Mouse (Mus musculus) liver, adult 2 months (tissue): ENCODE measurements at regions not wholly inside any gene's neighbourhood (a gene's known extent, or its start where the extent isn't known, plus 50 kb on each side); places are given as distances from the start of the nearest gene placed in this dataset.

Experiments
- DNase-seq: peaks from one replicate; pipeline ENCODE4 v3.0.0-alpha.2; 2011; ENCODE audit warnings: low read depth, low spot score; ENCODE audit errors: extremely low read depth
- H3K27ac ChIP-seq: fragments of 200-500 bp; replicated peaks from 2 replicates; pipeline ENCODE4 v1.5.1; 2012; ENCODE audit warnings: low read depth, mild to moderate bottlenecking, control low read depth, inconsistent platforms, low read length; ENCODE audit not compliant: insufficient read depth
- H3K27me3 ChIP-seq: fragments of 200-500 bp; 2 replicates; pipeline ENCODE4 v1.6.1; 2012; ENCODE audit warnings: mild to moderate bottlenecking, moderate library complexity, low read length, inconsistent platforms; ENCODE audit not compliant: control insufficient read depth, insufficient read depth
- H3K36me3 ChIP-seq: fragments of 200-500 bp; 2 replicates; pipeline ENCODE4 v1.6.1; 2012; ENCODE audit warnings: low read length, inconsistent platforms; ENCODE audit not compliant: control insufficient read depth, insufficient read depth
- H3K4me1 ChIP-seq: fragments of 200-500 bp; 2 replicates; pipeline ENCODE4 v1.6.1; 2011; ENCODE audit warnings: low read length; ENCODE audit not compliant: control insufficient read depth, insufficient read depth
- H3K4me3 ChIP-seq: fragments of 200-500 bp; 2 replicates; pipeline ENCODE4 v1.5.1; 2011; ENCODE audit warnings: low read depth, mild to moderate bottlenecking, control low read depth, low read length, moderate library complexity; ENCODE audit not compliant: insufficient read depth
- H3K79me2 ChIP-seq: fragments of 200-500 bp; 2 replicates; pipeline ENCODE4 v1.6.1; 2012; ENCODE audit warnings: inconsistent platforms, mild to moderate bottlenecking, low read length, moderate library complexity; ENCODE audit not compliant: control insufficient read depth, insufficient read depth
- H3K9ac ChIP-seq: fragments of 200-500 bp; 2 replicates; pipeline ENCODE4 v1.6.1; 2012; ENCODE audit warnings: low read depth, mild to moderate bottlenecking, control low read depth, inconsistent platforms, low read length
- CTCF ChIP-seq: fragments of 200-500 bp; IDR thresholded peaks from 2 replicates; pipeline ENCODE4 v1.5.1; 2011; ENCODE audit warnings: low read depth, low read length, control low read depth
- POLR2A ChIP-seq: fragments of 200-500 bp; IDR thresholded peaks from 2 replicates; pipeline ENCODE4 v1.6.1; 2011; ENCODE audit warnings: low read length, control low read depth; ENCODE audit not compliant: insufficient read depth; ENCODE audit errors: extremely low read depth
- WGBS: fragments of 180-500 bp; shearing (Covaris S2); methylation state at CpG from one replicate; pipeline ENCODE4 v1.1.7; 2018; 5-methylcytosine and 5-hydroxymethylcytosine counted together

DNA sequence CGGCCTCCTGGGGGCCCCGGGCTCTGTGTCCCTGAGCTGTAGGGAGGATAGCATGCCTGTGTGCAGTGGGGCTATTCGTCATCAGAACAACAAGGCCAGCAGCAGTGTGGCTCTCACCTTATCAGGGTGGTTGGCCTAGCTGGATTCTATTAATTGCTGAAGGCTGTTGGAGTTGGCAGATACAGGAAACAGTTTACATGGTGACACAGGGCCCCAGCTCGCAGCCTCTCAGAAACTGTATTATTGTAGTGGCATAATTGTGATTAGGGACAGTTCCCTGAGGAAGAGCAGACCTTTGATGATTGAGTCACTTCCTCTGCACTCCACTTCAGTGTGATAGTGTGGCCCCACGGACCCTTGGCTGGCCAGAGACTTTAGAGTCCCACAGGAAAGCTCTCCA is 61.6 kb upstream of the Lmo2 start:
- Histone ChIP-seq H3K27ac (no peak overlapping the region; the same call in 1 of the 2 replicates), H3K79me2 (no peaks in the 10 kb centered on the region), H3K27me3 (no peaks in the 10 kb centered on the region), H3K36me3 (no peaks in the 10 kb centered on the region), H3K4me3 (no peak overlapping the region), H3K4me1 (no peaks in the 10 kb centered on the region), H3K9ac (no peak overlapping the region)
- DNase-seq, result no peak
- TF ChIP-seq CTCF, result no peak
- no peak for TF ChIP-seq POLR2A
- WGBS, result 70% methylated on average over 5 of the region's 5 CpGs

GRCm38 (mm10) chr2:103896814-103897213 is 61.0 kb upstream of the Lmo2 start:
- Histone ChIP-seq H3K4me1 (no peaks in the 10 kb centered on the region), H3K79me2 (no peaks in the 10 kb centered on the region), H3K9ac (no peak overlapping the region), H3K36me3 (no peaks in the 10 kb centered on the region), H3K4me3 (no peak overlapping the region), H3K27me3 (no peaks in the 10 kb centered on the region), H3K27ac (no peak overlapping the region)
- WGBS, result 57% methylated on average over 3 of the region's 3 CpGs
- TF ChIP-seq CTCF (no peak), POLR2A (no peak)
- DNase-seq, result no peak

DNA sequence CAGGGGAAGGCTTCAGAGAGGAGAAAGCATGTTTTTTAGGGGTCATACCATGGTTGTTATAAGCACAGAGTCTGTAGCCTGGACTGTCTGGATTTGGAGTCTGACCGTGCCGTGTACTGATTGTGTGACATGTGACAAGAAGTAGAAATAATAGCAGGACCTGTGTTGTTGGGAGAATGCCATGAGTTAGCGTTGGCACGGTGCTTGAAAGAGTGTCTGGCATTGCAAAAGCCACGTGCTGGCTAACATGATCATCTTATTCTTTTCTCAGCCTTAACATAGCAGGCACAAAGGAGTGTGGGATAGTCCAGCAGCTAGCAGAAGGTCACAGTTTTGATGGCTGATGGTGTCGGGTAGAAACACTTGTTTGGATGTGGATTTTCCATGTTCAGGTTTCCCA is 58.1 kb upstream of the Lmo2 start:
- no peak for TF ChIP-seq POLR2A
- no peak for TF ChIP-seq CTCF
- H3K79me2 ChIP-seq, result no peaks in the 10 kb centered on the region
- DNase-seq, result peak; percentile 49
- H3K4me3 ChIP-seq, result no peak overlapping the region
- H3K36me3 ChIP-seq, result no peaks in the 10 kb centered on the region
- no peaks in the 10 kb centered on the region for H3K27me3 ChIP-seq
- H3K4me1 ChIP-seq, result no peaks in the 10 kb centered on the region
- H3K27ac ChIP-seq, result no peak overlapping the region
- WGBS, result 62% methylated on average over 6 of the region's 6 CpGs
- H3K9ac ChIP-seq, result no peak overlapping the region

DNA sequence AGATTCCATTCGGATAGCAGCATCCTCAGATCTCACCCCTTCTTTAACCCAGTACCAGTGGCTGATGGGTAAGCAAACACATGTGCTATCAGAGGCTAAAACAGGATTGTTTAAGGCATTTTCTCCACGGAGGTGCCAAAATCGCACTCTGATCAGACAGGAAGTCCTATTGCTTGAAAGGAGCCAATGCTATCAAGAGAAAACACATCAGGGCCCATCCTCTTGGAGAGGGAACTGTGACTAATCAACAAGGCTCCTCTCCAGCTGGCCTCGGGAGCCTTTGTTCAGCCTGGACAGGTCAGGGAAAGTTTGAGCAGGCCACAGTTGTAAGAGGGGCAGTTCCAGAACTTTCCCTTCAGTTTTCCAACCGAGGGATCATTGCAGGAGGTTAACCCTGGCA is 57.4 kb upstream of the Lmo2 start:
- Histone ChIP-seq H3K4me1 (no peaks in the 10 kb centered on the region), H3K36me3 (no peaks in the 10 kb centered on the region), H3K9ac (no peak overlapping the region), H3K27ac (no peak overlapping the region), H3K27me3 (no peaks in the 10 kb centered on the region), H3K79me2 (no peaks in the 10 kb centered on the region), H3K4me3 (no peak overlapping the region)
- TF ChIP-seq CTCF (no peak), POLR2A (no peak)
- peak; percentile 8 for DNase-seq
- WGBS, result 57% methylated on average over 5 of the region's 5 CpGs

GRCm38 (mm10) chr2:103901457-103901856 is 56.3 kb upstream of the Lmo2 start:
- WGBS, result 85% methylated on average over 1 of the region's 1 CpGs
- Histone ChIP-seq H3K36me3 (no peaks in the 10 kb centered on the region), H3K4me1 (no peaks in the 10 kb centered on the region), H3K9ac (no peak overlapping the region), H3K79me2 (no peaks in the 10 kb centered on the region), H3K4me3 (no peak overlapping the region), H3K27ac (no peak overlapping the region), H3K27me3 (no peaks in the 10 kb centered on the region)
- no peak for DNase-seq
- TF ChIP-seq CTCF (no peak), POLR2A (no peak)

DNA sequence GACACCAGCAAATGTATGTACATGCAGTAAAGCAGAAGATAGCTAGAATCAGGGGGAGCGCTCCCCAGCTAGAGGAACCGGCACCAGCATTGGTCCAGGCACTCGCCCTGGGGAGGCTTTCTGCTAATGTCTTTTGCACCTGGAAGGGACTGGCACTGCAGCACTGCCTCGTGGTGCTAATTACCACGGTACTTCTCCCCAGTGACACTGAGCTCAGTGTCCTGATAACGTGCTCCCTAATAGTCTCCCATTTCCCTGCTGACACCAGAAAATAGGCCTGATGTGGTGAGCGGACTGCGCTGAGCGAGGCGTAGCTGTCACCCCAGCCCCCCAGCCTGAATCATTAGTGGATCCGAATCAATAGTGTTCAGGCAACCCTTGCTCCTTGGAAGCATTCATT is 55.0 kb upstream of the Lmo2 start:
- DNase-seq, result no peak
- Histone ChIP-seq H3K27ac (no peak overlapping the region), H3K4me3 (no peak overlapping the region), H3K27me3 (no peaks in the 10 kb centered on the region), H3K36me3 (no peaks in the 10 kb centered on the region), H3K9ac (no peak overlapping the region), H3K79me2 (no peaks in the 10 kb centered on the region), H3K4me1 (no peaks in the 10 kb centered on the region)
- TF ChIP-seq POLR2A (no peak), CTCF (no peak)
- 87% methylated on average over 11 of the region's 11 CpGs for WGBS
